Mouse (Mus musculus) heart, adult 2 months (tissue): ENCODE data around the gene Akr1b3.

Experiments used
- CTCF ChIP-seq: fragments of 200-600 bp; IDR thresholded peaks from 2 replicates; pipeline ENCODE4 v1.8.1; 2022; ENCODE audit warnings: antibody characterized with exemption, mild to moderate bottlenecking, moderate library complexity
- POLR2A ChIP-seq: fragments of 200-500 bp; IDR thresholded peaks from 2 replicates; pipeline ENCODE4 v1.6.1; 2011; ENCODE audit warnings: mild to moderate bottlenecking, low read depth, low read length, control low read depth; ENCODE audit not compliant: insufficient read depth

GRCm38 (mm10) chr6:34341991-34342390, 24.7 kb upstream of the Akr1b3 start:
- TF ChIP-seq POLR2A (no peak), CTCF (no peak)
